Mouse (Mus musculus): ENCODE results near the gene Casp9. TPM values are rescaled to one million over a fixed set of nuclear protein-coding genes. Genes with fewer than 3 reads are reported as not detected.
"Not testable (repeated sequence)": the region's sequence is repeated elsewhere in the genome, so short reads cannot be mapped to it uniquely, and the experiment has no call there.

Casp9 gene
- polyA plus RNA-seq, 1 experiment from 2014 or later: 14.7 TPM

DNA sequence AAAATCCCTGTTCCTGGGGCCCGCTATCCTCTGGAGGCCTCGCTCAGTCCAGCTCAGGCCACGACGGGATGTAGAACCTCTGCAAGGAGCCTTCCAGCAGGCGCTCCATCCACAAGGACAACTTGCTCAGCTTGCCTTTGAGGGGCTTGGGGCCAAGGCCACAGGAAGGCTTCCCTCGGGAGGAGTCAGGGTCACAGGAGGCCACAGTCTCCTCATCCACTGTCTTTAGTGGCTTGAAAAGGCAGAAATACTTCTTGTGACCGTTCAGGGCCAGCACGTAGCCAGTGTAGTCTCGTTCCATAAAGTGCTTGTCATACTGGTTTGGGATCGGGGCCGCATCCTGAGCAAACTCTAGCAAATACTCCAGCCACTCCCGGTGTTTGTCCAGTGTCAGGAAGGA lies 29.9 kb upstream of the Casp9 start:
- Histone ChIP-seq H3K27ac (no peak overlapping the region), H3K9ac (no peak overlapping the region), H3K4me1 (peaks cover 22% of the 10 kb centered on the region), H3K36me3 (ENCODE audit: poor library complexity, severe bottlenecking) (peaks cover 76% of the 10 kb centered on the region), H3K4me2 (no peak overlapping the region), H3K4me3 (no peak overlapping the region), H3K27me3 (no peaks in the 10 kb centered on the region), H3K9me3 (replicated peaks) (no peaks in the 10 kb centered on the region)
- no peak for ATAC-seq
- 95% methylated on average over 12 of the region's 12 CpGs for WGBS

DNA sequence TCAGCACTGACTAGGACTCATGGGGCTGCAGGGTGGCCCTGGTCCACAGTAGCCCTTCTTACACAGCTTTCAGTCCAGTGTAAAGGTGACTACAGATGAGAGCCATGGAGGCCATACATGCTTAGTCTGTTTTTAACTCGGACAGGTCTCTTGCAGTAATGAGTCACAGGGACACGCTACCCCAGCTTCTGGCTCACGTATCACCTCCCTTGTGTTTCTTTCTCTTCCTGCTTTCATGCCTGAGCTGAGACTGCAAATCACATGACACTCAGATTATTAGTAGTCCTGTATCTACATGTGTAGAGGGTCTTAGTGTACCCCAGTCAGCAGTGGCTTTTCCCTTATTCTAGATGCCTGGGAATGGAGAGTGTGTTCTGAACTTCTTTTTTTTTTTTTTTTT lies 28.4 kb upstream of the Casp9 start:
- Histone ChIP-seq H3K9me3 (replicated peaks) (no peaks in the 10 kb centered on the region), H3K4me1 (peaks cover 22% of the 10 kb centered on the region), H3K27ac (no peak overlapping the region), H3K36me3 (ENCODE audit: poor library complexity, severe bottlenecking) (peaks cover 87% of the 10 kb centered on the region), H3K9ac (no peak overlapping the region), H3K4me3 (no peak overlapping the region), H3K27me3 (no peaks in the 10 kb centered on the region), H3K4me2 (no peak overlapping the region)
- no peak for ATAC-seq
- 94% methylated on average over 3 of the region's 3 CpGs for WGBS

DNA sequence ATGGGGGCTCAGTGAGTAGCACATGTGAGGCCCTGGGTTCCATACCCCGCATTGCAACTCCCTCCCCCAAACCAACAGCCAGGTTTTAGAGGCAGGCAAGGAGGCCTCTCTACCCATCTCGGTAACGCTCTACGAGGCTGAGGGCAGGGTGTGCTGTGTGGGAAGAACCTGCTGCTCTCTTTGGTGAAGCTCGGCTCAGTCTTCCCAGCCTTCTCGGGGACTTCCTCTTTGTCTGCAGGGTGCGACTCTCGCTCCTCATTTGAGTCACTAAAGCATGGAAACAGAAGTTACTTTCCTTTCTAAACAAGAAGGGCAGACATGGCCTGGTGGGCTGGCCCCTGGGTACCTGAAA lies 27.1 kb upstream of the Casp9 start:
- H3K4me3 ChIP-seq: no peak overlapping the region
- WGBS: 69% methylated on average over 8 of the region's 8 CpGs
- ATAC-seq: peak; percentile 43
- H3K9me3 ChIP-seq (replicated peaks): no peaks in the 10 kb centered on the region
- H3K36me3 ChIP-seq (ENCODE audit: poor library complexity, severe bottlenecking): peaks cover 95% of the 10 kb centered on the region
- peak overlapping the region; percentile 30 for H3K4me2 ChIP-seq
- peak overlapping the region; percentile 81 for H3K27ac ChIP-seq
- no peaks in the 10 kb centered on the region for H3K27me3 ChIP-seq
- H3K4me1 ChIP-seq: peaks cover 22% of the 10 kb centered on the region
- H3K9ac ChIP-seq: no peak overlapping the region; the same call in 1 of the 2 replicates

DNA sequence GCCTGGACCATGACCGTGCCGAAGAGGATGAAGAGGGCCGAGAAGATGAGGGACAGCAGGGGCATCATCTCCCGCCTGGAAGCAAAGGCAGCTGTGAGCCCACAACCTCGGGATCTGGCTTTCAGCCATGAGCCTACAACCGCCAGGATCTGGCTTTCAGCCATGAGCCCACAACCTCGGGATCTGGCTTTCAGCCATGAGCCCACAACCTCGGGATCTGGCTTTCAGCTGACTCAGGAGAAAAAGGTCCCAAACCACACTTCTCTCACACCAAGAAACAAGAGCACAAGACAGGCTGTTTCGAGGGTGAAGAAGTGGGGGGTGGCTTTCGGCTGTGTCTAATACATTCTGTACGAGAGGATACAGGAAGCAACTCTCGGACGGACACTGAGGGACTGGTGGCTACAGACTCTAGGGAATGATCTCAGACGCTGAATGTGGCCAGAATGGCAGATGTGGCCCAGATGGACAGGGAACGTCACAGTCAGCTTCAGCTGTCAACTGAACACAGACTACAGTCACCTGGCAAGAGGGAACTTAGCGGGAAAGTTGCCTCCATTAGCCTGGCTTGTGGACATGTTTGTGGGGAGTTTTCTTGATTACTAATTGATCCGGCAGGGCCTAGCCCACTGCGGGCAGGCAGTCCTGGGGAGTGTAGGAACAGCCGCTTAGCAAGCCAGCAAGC lies 26.6 kb upstream of the Casp9 start:
- Histone ChIP-seq H3K9me3 (replicated peaks) (no peaks in the 10 kb centered on the region), H3K9ac (no peak overlapping the region; the same call in 1 of the 2 replicates), H3K27me3 (no peaks in the 10 kb centered on the region), H3K27ac (peak overlapping the region; percentile 81), H3K4me3 (no peak overlapping the region), H3K36me3 (ENCODE audit: poor library complexity, severe bottlenecking) (peaks cover 95% of the 10 kb centered on the region), H3K4me2 (peak overlapping the region; percentile 30), H3K4me1 (peaks cover 22% of the 10 kb centered on the region)
- 55% methylated on average over 19 of the region's 19 CpGs for WGBS
- peak; percentile 75 for ATAC-seq

DNA sequence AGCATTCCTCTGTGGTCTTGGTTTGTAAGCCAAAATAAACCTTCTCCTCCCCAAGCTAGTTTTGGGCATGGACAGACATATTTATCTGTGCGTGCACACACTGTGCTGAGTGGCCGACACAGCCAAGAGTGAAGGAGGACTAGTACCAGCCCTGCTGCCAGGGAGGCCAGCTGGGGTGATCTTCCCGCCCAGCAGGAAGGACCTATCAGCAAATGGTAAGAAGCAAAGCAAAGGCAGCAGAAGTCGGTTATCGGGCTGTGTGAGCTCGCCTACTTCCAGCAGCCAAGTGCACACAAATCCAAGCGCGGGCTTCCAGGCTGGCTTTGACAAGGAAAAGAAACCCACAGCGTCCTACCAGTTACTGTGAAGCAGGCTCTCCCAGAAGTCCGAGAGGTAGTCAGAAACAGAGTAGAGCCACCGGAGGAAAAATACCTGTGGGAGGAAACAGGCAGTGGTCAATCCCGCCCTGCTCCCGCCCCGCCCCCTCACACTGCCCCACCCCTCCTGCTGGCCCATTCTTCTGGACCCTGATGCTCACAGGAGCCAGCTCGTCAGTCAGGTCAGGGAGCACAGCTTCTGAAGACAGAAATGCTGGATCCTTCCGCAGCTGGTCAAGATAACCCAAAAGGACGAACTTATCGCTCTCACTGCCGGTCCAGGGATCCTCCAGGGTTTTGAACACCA lies 25.9 kb upstream of the Casp9 start:
- Histone ChIP-seq H3K4me2 (no peak overlapping the region), H3K36me3 (ENCODE audit: poor library complexity, severe bottlenecking) (peaks cover 95% of the 10 kb centered on the region), H3K4me1 (peaks cover 22% of the 10 kb centered on the region), H3K27me3 (no peaks in the 10 kb centered on the region), H3K9me3 (replicated peaks) (no peaks in the 10 kb centered on the region), H3K4me3 (no peak overlapping the region), H3K9ac (no peak overlapping the region), H3K27ac (peak overlapping the region; percentile 81)
- 75% methylated on average over 19 of the region's 19 CpGs for WGBS
- peak; percentile 33; the same call in 1 of the 2 replicates for ATAC-seq

DNA sequence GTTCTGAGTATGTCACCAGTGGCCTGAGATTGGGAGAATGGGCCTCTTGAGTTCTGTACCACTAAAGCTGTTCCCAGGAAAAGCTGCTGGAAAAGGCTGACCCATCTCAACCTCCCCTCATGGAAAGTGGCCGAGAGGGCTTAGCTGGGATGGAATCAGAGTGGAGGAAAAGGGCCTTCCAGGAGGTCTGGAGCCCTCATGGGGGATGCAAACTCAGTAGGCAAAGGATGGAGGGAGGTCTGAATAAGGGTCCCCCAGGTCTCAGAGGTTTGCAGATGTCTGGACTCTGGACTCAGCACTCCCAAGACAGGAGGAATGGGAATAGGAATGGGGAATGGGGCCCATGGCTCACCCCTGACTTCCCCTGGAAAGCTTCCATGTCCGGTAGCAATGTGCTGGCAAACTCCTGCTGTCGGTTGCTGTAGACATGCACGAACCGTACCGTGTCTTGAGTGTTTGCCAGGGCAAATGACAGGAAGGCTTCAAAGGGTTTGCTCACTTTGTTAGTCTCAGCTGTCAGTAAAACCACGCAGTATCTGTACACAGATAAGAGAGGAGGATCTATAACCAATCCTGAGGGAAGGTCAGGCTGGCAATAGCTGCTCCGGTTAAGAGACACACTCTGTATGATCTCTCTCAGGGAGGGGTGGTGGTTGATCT lies 23.8 kb upstream of the Casp9 start:
- peaks cover 22% of the 10 kb centered on the region for H3K4me1 ChIP-seq
- 91% methylated on average over 8 of the region's 8 CpGs for WGBS
- H3K36me3 ChIP-seq (ENCODE audit: poor library complexity, severe bottlenecking): peaks cover 95% of the 10 kb centered on the region
- no peak overlapping the region for H3K27ac ChIP-seq
- H3K9me3 ChIP-seq (replicated peaks): no peaks in the 10 kb centered on the region
- no peak overlapping the region for H3K9ac ChIP-seq
- no peaks in the 10 kb centered on the region for H3K27me3 ChIP-seq
- ATAC-seq: no peak
- H3K4me2 ChIP-seq: no peak overlapping the region
- no peak overlapping the region for H3K4me3 ChIP-seq

DNA sequence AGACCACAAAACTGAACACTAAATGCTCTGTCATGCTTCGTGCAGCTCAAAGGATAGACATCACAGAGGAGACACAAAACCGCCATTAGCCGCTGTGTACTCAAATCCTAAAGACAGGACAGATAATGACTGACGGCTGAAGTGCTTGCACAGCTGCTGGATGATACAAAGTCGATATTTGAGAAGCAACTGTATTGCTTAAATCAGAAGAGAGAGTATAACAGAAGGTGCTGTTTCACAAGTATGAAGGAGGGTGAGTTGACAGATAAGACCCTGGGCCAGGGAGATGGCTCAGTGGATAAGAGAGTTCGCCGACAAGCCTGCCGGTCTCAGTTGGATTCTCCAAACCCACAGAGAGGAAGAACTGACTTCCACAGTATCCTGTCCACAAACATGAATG lies 21.6 kb upstream of the Casp9 start:
- WGBS: 94% methylated on average over 8 of the region's 8 CpGs
- Histone ChIP-seq H3K36me3 (ENCODE audit: poor library complexity, severe bottlenecking) (peaks cover 98% of the 10 kb centered on the region), H3K27ac (no peak overlapping the region), H3K4me2 (no peak overlapping the region), H3K9me3 (replicated peaks) (no peaks in the 10 kb centered on the region), H3K4me1 (peaks cover 12% of the 10 kb centered on the region), H3K27me3 (no peaks in the 10 kb centered on the region), H3K4me3 (no peak overlapping the region), H3K9ac (no peak overlapping the region)
- no peak for ATAC-seq

DNA sequence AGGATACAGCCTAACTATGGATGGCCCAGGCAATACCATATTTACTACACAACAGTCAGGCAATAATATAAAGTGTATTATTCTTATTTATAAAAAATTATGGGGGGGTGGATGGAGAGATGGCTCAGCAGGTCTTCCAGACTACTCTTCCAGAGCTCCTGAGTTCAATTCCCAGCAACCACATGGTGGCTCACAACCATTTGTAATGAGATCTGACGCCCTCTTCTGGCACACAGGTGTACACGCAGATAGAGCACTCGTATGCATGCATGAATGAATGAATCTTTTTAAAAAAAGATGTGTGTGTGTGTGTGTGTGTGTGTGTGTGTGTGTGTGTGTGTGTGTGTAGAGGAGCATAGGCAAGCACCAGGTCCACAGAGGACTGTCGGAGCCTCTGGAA lies 20.4 kb upstream of the Casp9 start:
- H3K4me3 ChIP-seq; ATAC-seq; H3K9me3 ChIP-seq (replicated peaks); H3K9ac ChIP-seq; H3K27ac ChIP-seq; H3K4me2 ChIP-seq; H3K4me1 ChIP-seq; H3K27me3 ChIP-seq: not testable (repeated sequence)
- WGBS: 91% methylated on average over 4 of the region's 4 CpGs
- H3K36me3 ChIP-seq (ENCODE audit: poor library complexity, severe bottlenecking): peaks cover 93% of the 10 kb centered on the region

DNA sequence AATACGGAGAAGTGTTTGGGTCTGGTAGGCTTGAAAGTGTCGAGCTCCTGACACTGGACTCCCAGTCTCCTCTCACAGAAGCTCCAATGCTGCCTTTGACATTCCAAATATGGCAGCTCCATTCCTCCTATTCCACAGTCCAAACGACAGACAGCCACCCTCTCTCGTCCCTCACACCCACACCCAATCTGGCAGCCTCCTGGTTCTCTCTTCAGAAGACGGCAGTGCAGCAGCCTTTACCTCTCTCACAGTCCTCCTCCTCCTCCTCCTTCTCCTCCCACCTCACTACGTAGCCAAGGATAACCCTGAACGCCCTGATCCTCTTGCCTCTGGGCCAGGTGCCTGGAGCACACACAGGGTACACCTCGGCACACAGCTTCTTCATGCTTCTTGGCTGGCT lies 13.6 kb upstream of the Casp9 start:
- 93% methylated on average over 8 of the region's 8 CpGs for WGBS
- peaks cover 91% of the 10 kb centered on the region for H3K36me3 ChIP-seq (ENCODE audit: poor library complexity, severe bottlenecking)
- H3K4me3 ChIP-seq: no peak overlapping the region
- H3K4me1 ChIP-seq: no peaks in the 10 kb centered on the region
- no peaks in the 10 kb centered on the region for H3K27me3 ChIP-seq
- no peak overlapping the region for H3K4me2 ChIP-seq
- ATAC-seq: no peak
- no peak overlapping the region for H3K9ac ChIP-seq
- H3K9me3 ChIP-seq (replicated peaks): no peaks in the 10 kb centered on the region
- H3K27ac ChIP-seq: no peak overlapping the region

DNA sequence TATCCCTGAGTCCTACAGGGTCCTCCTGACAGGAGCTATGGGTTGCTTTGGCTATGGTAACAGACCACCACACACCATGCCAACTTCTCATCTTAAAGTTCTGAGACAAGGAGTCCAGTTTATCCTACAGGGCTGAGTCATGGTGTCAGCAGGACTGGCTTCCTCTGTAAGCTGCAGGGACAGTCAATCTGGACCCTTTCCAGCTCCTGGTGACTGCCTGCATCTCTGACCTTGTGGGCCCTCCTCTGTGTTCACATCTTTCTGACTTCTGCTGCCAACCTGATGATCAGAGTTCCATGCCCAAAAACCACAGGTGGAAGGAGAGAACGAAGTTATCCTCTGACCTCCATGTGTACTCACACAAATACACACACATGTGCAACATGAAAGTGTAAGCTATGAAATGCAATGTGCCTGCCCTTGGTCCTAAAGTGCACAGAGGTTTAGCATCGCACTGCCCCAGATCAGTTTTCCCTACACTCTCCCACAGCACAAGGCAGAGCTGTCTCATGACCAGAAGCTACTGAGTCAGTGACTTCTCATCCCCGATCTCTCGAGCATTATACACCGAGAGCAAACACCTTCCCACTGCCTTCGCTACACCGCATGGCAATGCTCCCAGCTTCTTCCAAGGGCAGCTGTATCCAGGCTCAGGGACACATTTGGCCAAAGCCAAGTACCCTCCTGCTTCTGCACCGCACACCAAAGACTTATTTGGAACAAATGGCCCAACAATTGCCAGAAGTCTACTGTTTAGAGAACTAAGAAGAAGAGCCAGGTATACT lies 12.0 kb upstream of the Casp9 start:
- WGBS: 95% methylated on average over 8 of the region's 8 CpGs
- H3K4me1 ChIP-seq: no peaks in the 10 kb centered on the region
- no peak overlapping the region for H3K27ac ChIP-seq
- ATAC-seq: no peak
- peaks cover 92% of the 10 kb centered on the region for H3K36me3 ChIP-seq (ENCODE audit: poor library complexity, severe bottlenecking)
- no peak overlapping the region for H3K4me3 ChIP-seq
- no peak overlapping the region for H3K4me2 ChIP-seq
- no peaks in the 10 kb centered on the region for H3K9me3 ChIP-seq (replicated peaks)
- H3K27me3 ChIP-seq: no peaks in the 10 kb centered on the region
- no peak overlapping the region for H3K9ac ChIP-seq

DNA sequence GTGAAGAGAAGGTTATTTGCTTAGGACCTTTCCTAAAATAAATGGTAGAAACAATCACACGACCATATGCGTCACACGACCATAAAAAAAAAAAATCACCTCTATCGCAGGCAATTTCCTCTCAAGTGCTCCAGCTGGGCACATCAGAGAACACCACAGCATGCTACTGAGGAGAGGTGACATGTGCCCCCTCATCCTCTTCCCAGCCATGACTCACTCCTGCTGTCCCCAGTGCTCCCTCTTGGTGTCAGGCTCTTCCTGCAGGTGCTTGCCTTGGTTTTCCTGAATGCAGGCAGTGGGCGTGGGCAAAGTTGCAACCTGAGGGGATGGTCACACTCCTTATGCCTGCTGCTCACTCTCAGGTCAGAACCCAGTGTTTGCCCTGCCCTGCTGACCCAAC lies 8.6 kb upstream of the Casp9 start:
- Histone ChIP-seq H3K9ac (no peak overlapping the region), H3K4me1 (peaks cover 6% of the 10 kb centered on the region), H3K4me2 (no peak overlapping the region), H3K4me3 (no peak overlapping the region), H3K9me3 (replicated peaks) (no peaks in the 10 kb centered on the region), H3K27ac (no peak overlapping the region), H3K27me3 (no peaks in the 10 kb centered on the region), H3K36me3 (ENCODE audit: poor library complexity, severe bottlenecking) (peaks cover 74% of the 10 kb centered on the region)
- WGBS: 87% methylated on average over 5 of the region's 5 CpGs
- ATAC-seq: no peak

DNA sequence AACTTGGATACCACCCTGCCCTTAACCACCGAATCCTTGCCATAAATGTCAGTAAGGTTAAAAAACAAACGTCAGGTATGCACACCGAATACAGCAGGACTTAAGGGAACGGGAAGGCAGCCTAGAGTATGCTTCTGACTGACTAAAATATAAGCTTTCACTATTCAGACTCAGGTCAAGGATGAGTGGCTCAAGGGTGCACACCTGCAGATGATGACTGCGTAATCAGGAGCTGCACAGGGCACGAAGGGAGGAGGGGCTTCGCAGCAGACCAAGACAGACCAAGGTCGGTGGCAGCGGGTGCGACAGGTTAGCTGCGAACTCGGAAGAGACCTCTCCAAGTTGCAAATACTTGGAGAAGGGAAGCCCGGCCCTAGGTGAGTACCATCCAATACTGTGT lies 7.3 kb upstream of the Casp9 start:
- no peak overlapping the region for H3K9ac ChIP-seq
- 93% methylated on average over 13 of the region's 13 CpGs for WGBS
- H3K27ac ChIP-seq: no peak overlapping the region
- no peaks in the 10 kb centered on the region for H3K27me3 ChIP-seq
- H3K4me1 ChIP-seq: peaks cover 9% of the 10 kb centered on the region
- H3K4me2 ChIP-seq: no peak overlapping the region
- no peaks in the 10 kb centered on the region for H3K9me3 ChIP-seq (replicated peaks)
- peaks cover 61% of the 10 kb centered on the region for H3K36me3 ChIP-seq (ENCODE audit: poor library complexity, severe bottlenecking)
- no peak for ATAC-seq
- H3K4me3 ChIP-seq: no peak overlapping the region
